7 mouse cellular contexts compared by ENCODE assay signal in genomic region chr19:5725029-5725707, GRCm38 (mm10). TPM values are rescaled to one million over a fixed set of nuclear protein-coding genes. Genes with fewer than 3 reads are reported as not detected.
A peak's percentile ranks its signal among the peaks of the same experiment; 100 is the strongest.
DNase-seq lines count a peak whose midpoint lies in the region; ATAC-seq and TF ChIP-seq lines count a peak whose summit lies in the region.

No protein-coding gene starts in this region.

- peak overlapping the region; percentile 77 for H3K4me3 ChIP-seq in G1E (ENCODE audit: low read depth, low read length)
- peak overlapping the region; percentile 95 for H3K4me3 ChIP-seq in embryonic facial prominence, embryonic 13.5 days
- H3K4me3 ChIP-seq in heart, embryonic 15.5 days: peak overlapping the region; percentile 78
- peak overlapping the region; percentile 97 for H3K4me3 ChIP-seq in limb, embryonic 10.5 days
- peak overlapping the region; percentile 30; the same call in 1 of the 2 replicates for H3K4me3 ChIP-seq in midbrain, embryonic 15.5 days

- no peak for TF ChIP-seq CTCF in G1E (IDR thresholded peaks at IDR 0.05; ENCODE audit: low read depth, low read length)

- peaks cover 59% of the 10 kb centered on the region for H3K36me3 ChIP-seq in G1E (replicated peaks)
- H3K36me3 ChIP-seq in embryonic facial prominence, embryonic 13.5 days: peaks cover 48% of the 10 kb centered on the region
- H3K36me3 ChIP-seq in heart, embryonic 15.5 days: peaks cover 31% of the 10 kb centered on the region
- peaks cover 68% of the 10 kb centered on the region for H3K36me3 ChIP-seq in limb, embryonic 10.5 days
- H3K36me3 ChIP-seq in midbrain, embryonic 15.5 days (replicated peaks): peaks cover 16% of the 10 kb centered on the region

- H3K27ac ChIP-seq in embryonic facial prominence, embryonic 13.5 days: peak overlapping the region; percentile 48; the same call in 1 of the 2 replicates
- peak overlapping the region; percentile 93 for H3K27ac ChIP-seq in heart, embryonic 15.5 days
- peak overlapping the region; percentile 61 for H3K27ac ChIP-seq in limb, embryonic 10.5 days
- no peak overlapping the region for H3K27ac ChIP-seq in midbrain, embryonic 15.5 days

- peaks cover 91% of the 10 kb centered on the region for H3K4me1 ChIP-seq in G1E (ENCODE audit: insufficient read depth, low read depth, low read length)
- H3K4me1 ChIP-seq in embryonic facial prominence, embryonic 13.5 days: peaks cover 54% of the 10 kb centered on the region
- H3K4me1 ChIP-seq in heart, embryonic 15.5 days (replicated peaks): peaks cover 62% of the 10 kb centered on the region
- H3K4me1 ChIP-seq in limb, embryonic 10.5 days: peaks cover 59% of the 10 kb centered on the region
- H3K4me1 ChIP-seq in midbrain, embryonic 15.5 days: peaks cover 46% of the 10 kb centered on the region

- H3K4me2 ChIP-seq in embryonic facial prominence, embryonic 13.5 days: peak overlapping the region; percentile 99
- peak overlapping the region; percentile 84 for H3K4me2 ChIP-seq in heart, embryonic 15.5 days
- peak overlapping the region; percentile 97 for H3K4me2 ChIP-seq in midbrain, embryonic 15.5 days

- no peaks in the 10 kb centered on the region for H3K27me3 ChIP-seq in G1E (ENCODE audit: insufficient read depth, low read length)
- H3K27me3 ChIP-seq in embryonic facial prominence, embryonic 13.5 days: no peaks in the 10 kb centered on the region
- H3K27me3 ChIP-seq in heart, embryonic 15.5 days: no peaks in the 10 kb centered on the region
- H3K27me3 ChIP-seq in limb, embryonic 10.5 days (ENCODE audit: low read depth, poor library complexity, severe bottlenecking): no peaks in the 10 kb centered on the region
- no peaks in the 10 kb centered on the region for H3K27me3 ChIP-seq in midbrain, embryonic 15.5 days (replicated peaks)

- no peaks in the 10 kb centered on the region for H3K9me3 ChIP-seq in G1E (replicated peaks)
- no peaks in the 10 kb centered on the region for H3K9me3 ChIP-seq in embryonic facial prominence, embryonic 13.5 days
- no peaks in the 10 kb centered on the region for H3K9me3 ChIP-seq in heart, embryonic 15.5 days (replicated peaks)
- no peaks in the 10 kb centered on the region for H3K9me3 ChIP-seq in limb, embryonic 10.5 days (replicated peaks)
- H3K9me3 ChIP-seq in midbrain, embryonic 15.5 days: no peaks in the 10 kb centered on the region

- WGBS in embryonic facial prominence, embryonic 13.5 days: 71% methylated on average over 12 of the region's 12 CpGs
- WGBS in heart, embryonic 15.5 days: 17% methylated on average over 12 of the region's 12 CpGs
- WGBS in limb, embryonic 10.5 days: 77% methylated on average over 12 of the region's 12 CpGs
- WGBS in midbrain, embryonic 15.5 days: 86% methylated on average over 12 of the region's 12 CpGs

- no peak for ATAC-seq in G1E (ENCODE audit: extremely low read depth, insufficient number of reproducible peaks, low FRiP score, poor library complexity, severe bottlenecking)
- ATAC-seq in embryonic facial prominence, embryonic 13.5 days (ENCODE audit: insufficient number of reproducible peaks, insufficient read depth, low FRiP score, low TSS enrichment, low read depth): no peak
- peak; percentile 85 for ATAC-seq in heart, embryonic 15.5 days (replicated peaks; ENCODE audit: insufficient number of reproducible peaks, insufficient read depth, low FRiP score, low read depth)
- no peak for ATAC-seq in midbrain, embryonic 15.5 days (replicated peaks)
- ATAC-seq in monocyte, adult 5-6 weeks (replicated peaks; ENCODE audit: insufficient number of reproducible peaks, low FRiP score, low TSS enrichment, poor library complexity, severe bottlenecking): no peak

- H3K9ac ChIP-seq in embryonic facial prominence, embryonic 13.5 days: peak overlapping the region; percentile 75
- peak overlapping the region; percentile 72 for H3K9ac ChIP-seq in heart, embryonic 15.5 days
- H3K9ac ChIP-seq in midbrain, embryonic 15.5 days: peak overlapping the region; percentile 7; the same call in 1 of the 2 replicates

- peak; percentile 47 for DNase-seq in G1E (ENCODE audit: low spot score)
- no peak for DNase-seq in limb, embryonic 10.5 days (ENCODE audit: low spot score)
- no peak for DNase-seq in right cerebral cortex, postnatal 4 days

RNA-seq across cellular contexts. Expression of gene Ehbp1l1, which starts 0.9 kb away (rescaled TPM):
- 20.8 and 34.1 TPM in 2 replicates for total RNA-seq in G1E (2014; fragmentation: Nextera tagmentation)
- total RNA-seq in G1E (2017): 45.5 and 45.7 TPM in 2 replicates
- 85.9 and 88.3 TPM in 2 replicates for polyA plus RNA-seq in G1E (2012)
- polyA plus RNA-seq in embryonic facial prominence, embryonic 13.5 days (2015; fragmentation: Nextera tagmentation; extraction: Ambion mirVana): 9.9 and 14.0 TPM in 2 replicates
- polyA plus RNA-seq in heart, embryonic 15.5 days (2015; fragmentation: Nextera tagmentation; extraction: Ambion mirVana): 82.6 and 84.3 TPM in 2 replicates
- polyA plus RNA-seq in limb, embryonic 10.5 days (2016; fragmentation: Nextera tagmentation; extraction: Ambion mirVana): 8.4 and 9.2 TPM in 2 replicates
- polyA plus RNA-seq in midbrain, embryonic 15.5 days (2015; fragmentation: Nextera tagmentation; extraction: Ambion mirVana): 23.7 and 25.5 TPM in 2 replicates
- total RNA-seq in monocyte, adult 5-6 weeks (2017): 141 to 192 TPM (median 174 TPM) in 3 replicates

RNA-seq across cellular contexts. Expression of gene Fam89b, which starts 4.3 kb away (rescaled TPM):
- total RNA-seq in G1E (2014; fragmentation: Nextera tagmentation) (20.0 and 23.4 TPM in 2 replicates), G1E (2017) (21.9 and 27.8 TPM in 2 replicates)
- polyA plus RNA-seq in G1E (2012): 56.7 and 58.5 TPM in 2 replicates
- polyA plus RNA-seq in embryonic facial prominence, embryonic 13.5 days (2015; fragmentation: Nextera tagmentation; extraction: Ambion mirVana): 115 and 126 TPM in 2 replicates
- polyA plus RNA-seq in heart, embryonic 15.5 days (2015; fragmentation: Nextera tagmentation; extraction: Ambion mirVana): 68.1 and 82.4 TPM in 2 replicates
- polyA plus RNA-seq in limb, embryonic 10.5 days (2016; fragmentation: Nextera tagmentation; extraction: Ambion mirVana): 158 TPM in 2 replicates
- 158 and 165 TPM in 2 replicates for polyA plus RNA-seq in midbrain, embryonic 15.5 days (2015; fragmentation: Nextera tagmentation; extraction: Ambion mirVana)
- 33.1 to 54.4 TPM (median 45.1 TPM) in 3 replicates for total RNA-seq in monocyte, adult 5-6 weeks (2017)

RNA-seq across cellular contexts. Expression of gene Ltbp3, which starts 15.5 kb away (rescaled TPM):
- not detected in 2 replicates for total RNA-seq in G1E (2014; fragmentation: Nextera tagmentation)
- 0.17 and 0.22 TPM in 2 replicates for total RNA-seq in G1E (2017)
- 0.13 TPM in 1 of 2 replicates, not detected in the other for polyA plus RNA-seq in G1E (2012)
- 44.4 and 47.8 TPM in 2 replicates for polyA plus RNA-seq in embryonic facial prominence, embryonic 13.5 days (2015; fragmentation: Nextera tagmentation; extraction: Ambion mirVana)
- polyA plus RNA-seq in heart, embryonic 15.5 days (2015; fragmentation: Nextera tagmentation; extraction: Ambion mirVana): 26.6 and 43.3 TPM in 2 replicates
- polyA plus RNA-seq in limb, embryonic 10.5 days (2016; fragmentation: Nextera tagmentation; extraction: Ambion mirVana): 2.2 and 3.4 TPM in 2 replicates
- polyA plus RNA-seq in midbrain, embryonic 15.5 days (2015; fragmentation: Nextera tagmentation; extraction: Ambion mirVana): 8.2 and 12.6 TPM in 2 replicates
- total RNA-seq in monocyte, adult 5-6 weeks (2017): 1.2 to 9.7 TPM (median 2.2 TPM) in 3 replicates

RNA-seq across cellular contexts. Expression of gene Kcnk7, which starts 21.0 kb away (rescaled TPM):
- not detected in 2 replicates for total RNA-seq in G1E (2014; fragmentation: Nextera tagmentation)
- total RNA-seq in G1E (2017): not detected in 2 replicates
- 0.07 and 0.10 TPM in 2 replicates for polyA plus RNA-seq in G1E (2012)
- polyA plus RNA-seq in embryonic facial prominence, embryonic 13.5 days (2015; fragmentation: Nextera tagmentation; extraction: Ambion mirVana): 0.52 and 0.59 TPM in 2 replicates
- polyA plus RNA-seq in heart, embryonic 15.5 days (2015; fragmentation: Nextera tagmentation; extraction: Ambion mirVana): 0.40 TPM in 1 of 2 replicates, not detected in the other
- not detected in 2 replicates for polyA plus RNA-seq in limb, embryonic 10.5 days (2016; fragmentation: Nextera tagmentation; extraction: Ambion mirVana)
- 0.19 and 0.28 TPM in 2 replicates for polyA plus RNA-seq in midbrain, embryonic 15.5 days (2015; fragmentation: Nextera tagmentation; extraction: Ambion mirVana)
- total RNA-seq in monocyte, adult 5-6 weeks (2017): 1.3 TPM in 2 of 3 replicates, not detected in the other

RNA-seq across cellular contexts. Expression of gene Pcnx3, which starts 36.5 kb away (rescaled TPM):
- total RNA-seq in G1E (2014; fragmentation: Nextera tagmentation) (50.7 and 51.0 TPM in 2 replicates), G1E (2017) (13.6 and 16.1 TPM in 2 replicates)
- polyA plus RNA-seq in G1E (2012): 178 and 200 TPM in 2 replicates
- polyA plus RNA-seq in embryonic facial prominence, embryonic 13.5 days (2015; fragmentation: Nextera tagmentation; extraction: Ambion mirVana): 25.6 and 26.5 TPM in 2 replicates
- polyA plus RNA-seq in heart, embryonic 15.5 days (2015; fragmentation: Nextera tagmentation; extraction: Ambion mirVana): 8.9 and 14.2 TPM in 2 replicates
- polyA plus RNA-seq in limb, embryonic 10.5 days (2016; fragmentation: Nextera tagmentation; extraction: Ambion mirVana): 31.6 and 34.3 TPM in 2 replicates
- polyA plus RNA-seq in midbrain, embryonic 15.5 days (2015; fragmentation: Nextera tagmentation; extraction: Ambion mirVana): 29.2 TPM in 2 replicates
- 13.3 to 41.9 TPM (median 22.3 TPM) in 3 replicates for total RNA-seq in monocyte, adult 5-6 weeks (2017)

Comparison
In these comparisons a context has a peak if more than half of its experiments do, and no peak if none do; other contexts are left out.
1. H3K4me3 ChIP-seq: peak in every context shown above with its lines; median percentile 97 in limb, embryonic 10.5 days; 95 in embryonic facial prominence, embryonic 13.5 days; 78 in heart, embryonic 15.5 days; 77 in G1E; 30 in midbrain, embryonic 15.5 days.
2. H3K9ac ChIP-seq: peak in every context shown above with its lines; median percentile 75 in embryonic facial prominence, embryonic 13.5 days; 72 in heart, embryonic 15.5 days; 7 in midbrain, embryonic 15.5 days.